Mouse (Mus musculus): ENCODE measurements around the gene Cnpy2. TPM values are rescaled to one million over a fixed set of nuclear protein-coding genes. Genes with fewer than 3 reads are reported as not detected.
A peak's percentile ranks its signal among the peaks of the same experiment; 100 is the strongest.
"Not testable (repeated sequence)": the region's sequence is repeated elsewhere in the genome, so short reads cannot be mapped to it uniquely, and the experiment has no call there.

Cnpy2 gene
- 350 and 364 TPM in 2 replicates for polyA plus RNA-seq (2014; fragmentation: Nextera tagmentation; extraction: Ambion mirVana)

- Histone ChIP-seq H3K9me3 (ENCODE audit: control insufficient read depth, low read length) (no peaks in the 10 kb centered on the region), H3K27ac (replicated peaks; ENCODE audit: low read depth, low read length) (peak within 1 kb of the TSS; percentile 97), H3K4me2 (ENCODE audit: low read depth, low read length) (peak within 1 kb of the TSS; percentile 72), H3K4me3 (ENCODE audit: low read depth, low read length) (peak within 1 kb of the TSS; percentile 74), H3K27me3 (replicated peaks; ENCODE audit: control insufficient read depth, insufficient read depth, low read length) (no peaks in the 10 kb centered on the region), H3K4me1 (ENCODE audit: control insufficient read depth, insufficient read depth, low read length) (peaks cover 8% of the 10 kb centered on the region), H3K9ac (ENCODE audit: low read depth, low read length) (peak within 1 kb of the TSS; percentile 99), H3K36me3 (ENCODE audit: control insufficient read depth, insufficient read depth, low read length) (peaks cover 59% of the 10 kb centered on the region)
- ATAC-seq (ENCODE audit: low read depth) (peak; percentile 96), DNase-seq (ENCODE audit: low spot score) (peak; percentile 98)
- WGBS, result under 1% methylated on average over 40 of the region's 40 CpGs
Measured at GRCm38 (mm10) chr10:128322141-128323108, at the start of gene Cnpy2. Gene Cnpy2, plus strand, starts transcription at chr10:128322459.

- H3K27me3 ChIP-seq (replicated peaks; ENCODE audit: control insufficient read depth, insufficient read depth, low read length); H3K9me3 ChIP-seq (ENCODE audit: control insufficient read depth, low read length); H3K4me3 ChIP-seq (ENCODE audit: low read depth, low read length); H3K4me2 ChIP-seq (ENCODE audit: low read depth, low read length); ATAC-seq (ENCODE audit: low read depth); H3K27ac ChIP-seq (replicated peaks; ENCODE audit: low read depth, low read length); DNase-seq (ENCODE audit: low spot score); H3K9ac ChIP-seq (ENCODE audit: low read depth, low read length); H3K4me1 ChIP-seq (ENCODE audit: control insufficient read depth, insufficient read depth, low read length): not testable (repeated sequence)
- peaks cover 12% of the 10 kb centered on the region; the same call in 1 of the 2 replicates for H3K36me3 ChIP-seq (ENCODE audit: control insufficient read depth, insufficient read depth, low read length)
- WGBS, result 92% methylated on average over 4 of the region's 7 CpGs
Measured at GRCm38 (mm10) chr10:128272819-128273439, 49.3 kb upstream of the Cnpy2 start.

- not testable (repeated sequence) for H3K4me3 ChIP-seq (ENCODE audit: low read depth, low read length); H3K9me3 ChIP-seq (ENCODE audit: control insufficient read depth, low read length); ATAC-seq (ENCODE audit: low read depth); H3K9ac ChIP-seq (ENCODE audit: low read depth, low read length); DNase-seq (ENCODE audit: low spot score); H3K4me2 ChIP-seq (ENCODE audit: low read depth, low read length); H3K27me3 ChIP-seq (replicated peaks; ENCODE audit: control insufficient read depth, insufficient read depth, low read length); H3K27ac ChIP-seq (replicated peaks; ENCODE audit: low read depth, low read length); H3K4me1 ChIP-seq (ENCODE audit: control insufficient read depth, insufficient read depth, low read length)
- H3K36me3 ChIP-seq (ENCODE audit: control insufficient read depth, insufficient read depth, low read length), result peaks cover 21% of the 10 kb centered on the region
- WGBS, result 85% methylated on average over 1 of the region's 1 CpGs
Measured at GRCm38 (mm10) chr10:128275374-128275773, 46.9 kb upstream of the Cnpy2 start.

- H3K36me3 ChIP-seq (ENCODE audit: control insufficient read depth, insufficient read depth, low read length), result peaks cover 37% of the 10 kb centered on the region
- H3K27me3 ChIP-seq (replicated peaks; ENCODE audit: control insufficient read depth, insufficient read depth, low read length), result no peaks in the 10 kb centered on the region
- no peak overlapping the region for H3K4me2 ChIP-seq (ENCODE audit: low read depth, low read length)
- H3K4me1 ChIP-seq (ENCODE audit: control insufficient read depth, insufficient read depth, low read length), result no peaks in the 10 kb centered on the region
- WGBS, result 40% methylated on average over 5 of the region's 6 CpGs
- ATAC-seq (ENCODE audit: low read depth) (no peak), DNase-seq (ENCODE audit: low spot score) (no peak)
- H3K4me3 ChIP-seq (ENCODE audit: low read depth, low read length), result no peak overlapping the region
- no peak overlapping the region for H3K9ac ChIP-seq (ENCODE audit: low read depth, low read length)
- no peaks in the 10 kb centered on the region for H3K9me3 ChIP-seq (ENCODE audit: control insufficient read depth, low read length)
- H3K27ac ChIP-seq (replicated peaks; ENCODE audit: low read depth, low read length), result no peak overlapping the region
Measured at GRCm38 (mm10) chr10:128278158-128278557, 44.1 kb upstream of the Cnpy2 start.

- DNase-seq (ENCODE audit: low spot score) (no peak), ATAC-seq (ENCODE audit: low read depth) (no peak)
- WGBS, result 85% methylated on average over 6 of the region's 6 CpGs
- Histone ChIP-seq H3K4me1 (ENCODE audit: control insufficient read depth, insufficient read depth, low read length) (no peaks in the 10 kb centered on the region), H3K4me2 (ENCODE audit: low read depth, low read length) (no peak overlapping the region), H3K27ac (replicated peaks; ENCODE audit: low read depth, low read length) (no peak overlapping the region), H3K27me3 (replicated peaks; ENCODE audit: control insufficient read depth, insufficient read depth, low read length) (no peaks in the 10 kb centered on the region), H3K9me3 (ENCODE audit: control insufficient read depth, low read length) (no peaks in the 10 kb centered on the region), H3K4me3 (ENCODE audit: low read depth, low read length) (no peak overlapping the region), H3K36me3 (ENCODE audit: control insufficient read depth, insufficient read depth, low read length) (peaks cover 58% of the 10 kb centered on the region), H3K9ac (ENCODE audit: low read depth, low read length) (no peak overlapping the region)
Measured at GRCm38 (mm10) chr10:128280943-128281342, 41.3 kb upstream of the Cnpy2 start.

GRCm38 (mm10) chr10:128281682-128282081, 40.6 kb upstream of the Cnpy2 start:
- Histone ChIP-seq H3K9ac (ENCODE audit: low read depth, low read length) (no peak overlapping the region), H3K27me3 (replicated peaks; ENCODE audit: control insufficient read depth, insufficient read depth, low read length) (no peaks in the 10 kb centered on the region), H3K4me1 (ENCODE audit: control insufficient read depth, insufficient read depth, low read length) (no peaks in the 10 kb centered on the region), H3K9me3 (ENCODE audit: control insufficient read depth, low read length) (no peaks in the 10 kb centered on the region), H3K4me3 (ENCODE audit: low read depth, low read length) (no peak overlapping the region), H3K27ac (replicated peaks; ENCODE audit: low read depth, low read length) (no peak overlapping the region), H3K4me2 (ENCODE audit: low read depth, low read length) (no peak overlapping the region), H3K36me3 (ENCODE audit: control insufficient read depth, insufficient read depth, low read length) (peaks cover 62% of the 10 kb centered on the region)
- 90% methylated on average over 14 of the region's 14 CpGs for WGBS
- no peak for DNase-seq (ENCODE audit: low spot score)
- ATAC-seq (ENCODE audit: low read depth), result no peak

GRCm38 (mm10) chr10:128282886-128283450, 39.3 kb upstream of the Cnpy2 start:
- no peaks in the 10 kb centered on the region for H3K27me3 ChIP-seq (replicated peaks; ENCODE audit: control insufficient read depth, insufficient read depth, low read length)
- H3K36me3 ChIP-seq (ENCODE audit: control insufficient read depth, insufficient read depth, low read length), result peaks cover 65% of the 10 kb centered on the region
- H3K9me3 ChIP-seq (ENCODE audit: control insufficient read depth, low read length), result no peaks in the 10 kb centered on the region
- no peak for DNase-seq (ENCODE audit: low spot score)
- no peak for ATAC-seq (ENCODE audit: low read depth)
- H3K9ac ChIP-seq (ENCODE audit: low read depth, low read length), result no peak overlapping the region
- WGBS, result 84% methylated on average over 20 of the region's 20 CpGs
- H3K4me1 ChIP-seq (ENCODE audit: control insufficient read depth, insufficient read depth, low read length), result no peaks in the 10 kb centered on the region
- no peak overlapping the region for H3K27ac ChIP-seq (replicated peaks; ENCODE audit: low read depth, low read length)
- H3K4me2 ChIP-seq (ENCODE audit: low read depth, low read length), result no peak overlapping the region
- H3K4me3 ChIP-seq (ENCODE audit: low read depth, low read length), result no peak overlapping the region
